In genomic region chr12:5204071-5204840, GRCm38 (mm10) we compare ENCODE assay signal across 12 mouse cellular contexts.
DNase-seq lines count a peak whose midpoint lies in the region; ATAC-seq and TF ChIP-seq lines count a peak whose summit lies in the region.
"Had no signal": no experiment of that assay in that cellular context is flagged by ENCODE, and none has a peak within 500 bp of the region (broad histone marks: within the 10 kb centered on the region; RNA-seq: fewer than 3 reads in every experiment).

No protein-coding gene starts in this region.

- H3K4me3 ChIP-seq in layer of hippocampus, adult 2 months: no peak overlapping the region
- no peak overlapping the region for H3K4me3 ChIP-seq in intestine, postnatal 0 days (ENCODE audit: low read depth, low read length)
- H3K4me3 ChIP-seq: embryonic facial prominence, embryonic 13.5 days; liver, embryonic 15.5 days had no signal

- H3K36me3 ChIP-seq in intestine, postnatal 0 days (ENCODE audit: control insufficient read depth, insufficient read depth): no peaks in the 10 kb centered on the region; the same call in 1 of the 2 replicates
- H3K36me3 ChIP-seq: embryonic facial prominence, embryonic 13.5 days; liver, embryonic 15.5 days had no signal

- no peak overlapping the region for H3K9ac ChIP-seq in intestine, postnatal 0 days (ENCODE audit: low read depth, low read length)
- H3K9ac ChIP-seq: embryonic facial prominence, embryonic 13.5 days; liver, embryonic 15.5 days had no signal

- H3K27me3 ChIP-seq in intestine, postnatal 0 days (replicated peaks; ENCODE audit: control insufficient read depth, insufficient read depth, low read length): no peaks in the 10 kb centered on the region
- H3K27me3 ChIP-seq: CH12.LX; embryonic facial prominence, embryonic 13.5 days; liver, embryonic 15.5 days had no signal

- peak overlapping the region; percentile 87 for H3K27ac ChIP-seq in layer of hippocampus, adult 2 months
- H3K27ac ChIP-seq in intestine, postnatal 0 days (ENCODE audit: low read depth, low read length): no peak overlapping the region
- H3K27ac ChIP-seq: embryonic facial prominence, embryonic 13.5 days; liver, embryonic 15.5 days had no signal

- intact Hi-C loops in left cerebral cortex, postnatal 36 days (cut with DNase I): no loop called here

- H3K4me1 ChIP-seq in intestine, postnatal 0 days (replicated peaks; ENCODE audit: control insufficient read depth, insufficient read depth, low read length): no peaks in the 10 kb centered on the region
- H3K4me1 ChIP-seq: liver, embryonic 15.5 days had no signal

- no peak for DNase-seq in layer of hippocampus, adult 2 months (ENCODE audit: low spot score in 2 of 2)
- no peak for DNase-seq in layer of hippocampus, postnatal 36 days
- DNase-seq in adrenal gland, postnatal 10 days: peak; percentile 79
- peak; percentile 44 for DNase-seq in mesoderm, embryonic 11.5 days (ENCODE audit: low read depth, low spot score)
- no peak for DNase-seq in cerebellum, postnatal 25 days
- no peak for DNase-seq in left cerebral cortex, postnatal 36 days (ENCODE audit: low spot score in 2 of 2)
- DNase-seq in thymus, postnatal 4 days: no peak

- H3K9me3 ChIP-seq in intestine, postnatal 0 days (ENCODE audit: control insufficient read depth): no peaks in the 10 kb centered on the region
- H3K9me3 ChIP-seq: embryonic facial prominence, embryonic 13.5 days; liver, embryonic 15.5 days had no signal

- TF ChIP-seq CTCF in layer of hippocampus, adult 2 months (conservative IDR thresholded peaks at IDR 0.05): no peak
- no peak for TF ChIP-seq CTCF in intestine, postnatal 0 days (IDR thresholded peaks at IDR 0.05; ENCODE audit: low read depth)

- WGBS in intestine, postnatal 0 days: 52% methylated on average over 11 of the region's 11 CpGs

- H3K4me2 ChIP-seq in intestine, postnatal 0 days (replicated peaks; ENCODE audit: low read depth): no peak overlapping the region
- H3K4me2 ChIP-seq: embryonic facial prominence, embryonic 13.5 days; liver, embryonic 15.5 days had no signal

- peak; percentile 45 for ATAC-seq in intestine, postnatal 0 days
- ATAC-seq: forebrain, embryonic 16.5 days had no signal

Comparison
In these comparisons a context has a peak if more than half of its experiments do, and no peak if none do; other contexts are left out.
1. DNase-seq: peak in adrenal gland, postnatal 10 days (single experiment) and mesoderm, embryonic 11.5 days (single experiment); none in layer of hippocampus, adult 2 months (0 of 2), layer of hippocampus, postnatal 36 days (0 of 2), cerebellum, postnatal 25 days (0 of 2), left cerebral cortex, postnatal 36 days (0 of 2) and thymus, postnatal 4 days (single experiment).